Mouse (Mus musculus) T-helper 17 cell (primary cell): ENCODE results near the gene Repin1.

ENCODE experiments used
- in situ Hi-C, 2 experiments: fragments of 300-600 bp; cut with MboI, MseI; formaldehyde crosslinking; loops; 1 replicate in 1 of 2; 2 replicates in 1 of 2; pipeline ENCODE4 v1.15.1; 2025; ENCODE audit warnings: high pct_unique_total_duplicates in 2 of 2

Gene Repin1

DNA sequence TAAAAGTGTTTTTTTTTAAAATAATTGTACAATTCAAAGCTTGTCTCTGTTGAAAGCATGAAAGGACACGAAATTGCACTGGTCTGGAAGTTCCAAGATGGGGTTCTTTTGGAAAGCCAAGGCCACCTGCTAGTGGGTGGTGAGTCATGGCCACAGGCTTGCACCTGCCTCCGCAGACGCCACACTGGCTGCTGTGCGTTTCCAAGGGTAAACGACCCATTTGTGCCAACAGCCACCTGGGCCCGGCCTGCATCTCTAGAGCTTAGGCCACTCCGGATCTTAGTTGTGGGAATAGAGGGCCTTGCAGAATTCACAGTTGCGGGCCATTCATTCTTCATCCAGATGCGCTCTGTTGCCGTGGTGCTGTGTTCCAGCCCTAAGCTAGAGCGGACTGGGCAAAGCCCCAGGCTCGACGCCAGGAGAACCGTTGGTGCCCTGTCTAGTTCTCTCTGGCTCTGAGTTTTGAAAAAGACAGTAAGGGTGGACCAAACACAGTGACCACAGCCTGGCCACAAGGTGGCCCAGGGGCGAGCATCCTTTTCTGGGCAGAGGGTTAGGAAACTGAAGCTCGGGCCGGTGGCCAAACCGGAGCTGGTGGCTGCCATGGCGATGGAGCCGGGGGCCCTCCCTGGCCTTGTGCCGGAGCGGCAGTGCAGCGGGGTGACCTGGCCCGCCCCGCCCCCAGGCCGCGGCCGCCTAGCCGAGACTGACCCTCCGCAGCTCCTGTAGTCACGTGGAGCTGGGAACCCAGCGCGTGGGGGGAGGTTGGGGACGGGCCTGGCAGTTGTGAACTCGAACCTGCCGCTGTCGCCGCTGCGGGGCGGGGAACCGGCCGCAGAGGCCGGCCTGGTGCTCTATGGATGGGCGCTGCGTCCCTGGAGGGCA, at the start of gene Repin1, which contains the start of gene Gm44965:
Gene Repin1 (plus strand): TSS at position 726 of the 885 bp plus-strand sequence.
Gene Gm44965 (plus strand): TSS at position 784 of the 885 bp plus-strand sequence.
- in situ Hi-C loops, result loop anchor here in 1 of 2 experiments (10.0 kb wide), 1 partner anchor 849 kb away; no protein-coding TSS in a partner anchor

DNA sequence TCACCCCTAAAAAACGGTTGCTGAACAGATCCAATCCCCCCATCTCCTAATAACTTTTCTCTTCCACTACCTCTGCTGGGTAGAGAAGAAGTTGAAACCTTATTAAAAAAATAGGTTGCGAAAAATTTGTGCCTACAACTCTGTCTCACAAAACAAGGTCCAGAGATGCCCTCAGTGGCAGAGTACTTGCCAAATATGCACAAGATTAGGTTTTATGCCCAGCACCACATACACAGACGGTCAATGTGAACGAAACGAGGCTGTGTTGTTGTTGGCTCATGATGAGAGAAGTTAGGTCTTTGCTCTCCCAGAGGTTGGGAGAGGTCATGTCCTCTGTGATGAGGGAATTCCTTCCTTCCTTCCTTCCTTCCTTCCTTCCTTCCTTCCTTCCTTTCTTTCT, 48.4 kb upstream of the Repin1 start:
- in situ Hi-C loops, result no loop called here

DNA sequence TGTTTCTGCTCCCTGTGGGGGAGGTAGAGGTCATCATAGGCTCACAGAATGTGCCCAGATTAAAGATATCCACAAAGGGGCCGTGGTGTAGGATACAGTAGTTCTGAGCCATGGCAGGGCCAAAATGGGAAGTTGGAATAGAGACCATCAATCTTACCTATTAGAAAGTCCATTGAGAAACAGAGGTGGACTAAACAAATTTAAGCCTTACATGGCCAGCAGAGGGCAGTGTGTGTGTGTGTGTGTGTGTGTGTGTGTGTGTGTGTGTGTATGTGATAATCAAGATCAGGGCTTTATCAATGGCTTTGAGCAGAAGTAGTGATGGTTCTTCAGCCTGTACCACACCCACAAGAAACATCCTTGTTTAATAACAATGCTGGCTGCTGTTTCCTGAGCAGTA, 47.4 kb upstream of the Repin1 start:
- in situ Hi-C loops, result no loop called here

DNA sequence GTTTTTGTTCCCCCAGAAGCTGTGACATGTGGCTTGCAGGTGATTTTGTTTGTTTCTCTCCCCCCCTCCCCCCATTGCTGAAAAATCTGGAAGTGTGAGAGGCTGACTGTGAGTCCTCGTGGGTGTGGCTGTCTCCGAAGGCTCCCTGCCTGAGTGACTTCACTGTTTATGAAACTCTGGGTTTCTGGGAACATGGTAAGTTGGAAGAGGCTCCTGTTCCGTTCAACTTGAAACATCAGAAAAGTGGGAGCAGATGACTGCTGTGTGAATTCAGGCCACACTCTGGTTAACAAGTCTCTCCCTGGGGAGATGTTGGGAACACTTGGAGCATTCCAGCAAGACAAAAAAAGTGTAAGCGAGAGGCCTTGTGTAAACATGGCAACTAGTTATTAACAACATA, 46.8 kb upstream of the Repin1 start:
- in situ Hi-C loops, result no loop called here

DNA sequence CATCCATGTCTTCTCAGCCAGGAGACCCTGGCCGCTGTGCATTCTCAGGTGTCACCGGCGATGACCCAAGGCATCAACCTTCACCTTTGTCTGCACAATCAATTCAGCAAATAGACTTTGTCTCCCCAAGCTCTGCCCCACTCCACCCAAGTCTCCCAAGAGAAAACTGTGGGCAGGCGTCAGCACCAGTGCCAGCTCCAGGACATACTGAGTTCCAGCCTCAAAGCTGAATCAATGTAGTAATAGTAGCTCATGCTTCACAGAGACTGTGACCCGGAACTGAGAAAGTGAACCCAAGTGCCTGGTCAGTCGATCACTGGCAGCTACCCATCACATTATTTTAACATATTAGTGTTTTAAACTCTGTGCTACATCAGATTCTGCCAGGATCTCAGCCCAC, 45.4 kb upstream of the Repin1 start:
- in situ Hi-C loops, result no loop called here

DNA sequence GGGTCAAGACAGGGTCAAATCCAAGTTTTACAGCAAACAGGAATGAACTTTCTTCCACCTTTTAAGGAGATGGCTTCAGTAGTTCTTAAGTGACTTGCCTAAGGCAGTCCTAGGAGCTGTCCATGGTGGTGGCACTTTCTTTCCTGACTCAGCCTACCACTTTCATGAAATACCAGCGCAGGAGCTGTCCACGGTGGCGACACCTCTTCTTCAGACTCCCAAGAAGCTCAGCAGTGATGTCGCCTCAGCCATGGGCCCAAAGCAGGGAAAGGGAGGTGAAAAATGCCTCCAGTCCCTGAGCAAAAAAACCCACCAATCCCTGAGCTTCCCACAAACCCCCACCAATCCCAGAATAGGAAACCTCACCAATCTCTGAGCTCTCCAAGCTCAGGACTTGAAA, 40.8 kb upstream of the Repin1 start:
- in situ Hi-C loops, result no loop called here

DNA sequence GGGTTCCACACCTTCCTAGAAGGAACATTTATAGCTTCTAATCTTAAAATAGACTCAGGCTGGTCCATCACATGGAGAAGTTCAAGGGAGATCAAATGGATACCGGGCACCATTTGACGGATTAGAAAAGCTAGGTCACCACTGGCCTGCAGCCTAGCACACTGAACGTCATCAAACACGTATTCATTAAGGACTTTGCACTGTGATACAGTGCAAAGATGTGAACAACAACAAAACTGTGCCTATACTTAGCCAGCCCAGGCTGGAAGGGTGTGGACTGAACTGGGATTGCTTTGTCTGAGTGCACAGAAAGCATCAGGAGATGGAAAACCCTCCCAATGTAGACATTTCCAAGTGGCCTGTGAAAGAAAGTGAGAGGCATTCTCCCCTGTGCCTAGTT, 39.9 kb upstream of the Repin1 start:
- in situ Hi-C loops, result no loop called here

DNA sequence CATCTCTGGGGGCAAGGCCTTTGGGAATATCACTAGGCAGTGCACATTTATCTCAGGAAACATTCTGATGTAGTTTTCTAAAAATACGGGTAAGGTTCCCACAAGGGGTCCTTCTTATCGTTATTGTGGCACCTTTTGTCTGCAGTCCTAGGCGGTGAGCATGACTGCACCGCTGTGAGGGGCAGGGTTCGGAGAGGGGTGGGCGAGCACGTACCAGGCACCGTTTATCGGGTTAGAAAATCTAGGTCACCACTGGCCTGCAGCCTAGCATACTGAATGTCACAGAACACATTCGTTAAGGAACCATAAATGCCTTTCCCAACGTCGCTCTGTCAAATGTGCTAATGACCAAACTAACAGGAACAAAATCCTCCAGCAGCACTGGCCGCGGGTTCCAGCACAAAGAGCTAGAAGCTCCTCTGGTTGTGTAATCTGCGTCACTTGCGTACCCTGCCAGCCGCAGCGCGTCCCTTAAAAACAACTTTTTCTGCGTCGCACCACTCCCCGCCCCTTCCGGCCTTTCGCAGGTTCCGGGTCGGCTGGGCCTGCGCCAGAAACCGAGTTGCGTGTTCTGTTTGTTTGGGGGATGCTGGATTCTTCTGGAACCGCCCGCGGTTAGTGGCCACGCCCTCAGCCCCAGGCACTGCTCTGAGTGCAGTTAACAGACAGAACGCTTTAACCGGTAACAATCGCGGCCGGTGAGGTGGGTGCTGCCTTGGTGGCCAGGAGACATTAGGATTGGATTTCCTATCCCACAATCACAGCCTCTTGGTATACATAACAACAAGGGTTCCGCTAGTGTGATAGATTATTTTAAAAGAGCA, 39.2 kb upstream of the Repin1 start, which contains the start of gene Lrrc61:
Gene Lrrc61 (plus strand): TSS at position 517 of the 824 bp plus-strand sequence.
- in situ Hi-C loops, result loop anchor here in 1 of 2 experiments (5.0 kb wide), 1 partner anchor 48 kb away; the partner anchor contains the start of gene Zfp775

DNA sequence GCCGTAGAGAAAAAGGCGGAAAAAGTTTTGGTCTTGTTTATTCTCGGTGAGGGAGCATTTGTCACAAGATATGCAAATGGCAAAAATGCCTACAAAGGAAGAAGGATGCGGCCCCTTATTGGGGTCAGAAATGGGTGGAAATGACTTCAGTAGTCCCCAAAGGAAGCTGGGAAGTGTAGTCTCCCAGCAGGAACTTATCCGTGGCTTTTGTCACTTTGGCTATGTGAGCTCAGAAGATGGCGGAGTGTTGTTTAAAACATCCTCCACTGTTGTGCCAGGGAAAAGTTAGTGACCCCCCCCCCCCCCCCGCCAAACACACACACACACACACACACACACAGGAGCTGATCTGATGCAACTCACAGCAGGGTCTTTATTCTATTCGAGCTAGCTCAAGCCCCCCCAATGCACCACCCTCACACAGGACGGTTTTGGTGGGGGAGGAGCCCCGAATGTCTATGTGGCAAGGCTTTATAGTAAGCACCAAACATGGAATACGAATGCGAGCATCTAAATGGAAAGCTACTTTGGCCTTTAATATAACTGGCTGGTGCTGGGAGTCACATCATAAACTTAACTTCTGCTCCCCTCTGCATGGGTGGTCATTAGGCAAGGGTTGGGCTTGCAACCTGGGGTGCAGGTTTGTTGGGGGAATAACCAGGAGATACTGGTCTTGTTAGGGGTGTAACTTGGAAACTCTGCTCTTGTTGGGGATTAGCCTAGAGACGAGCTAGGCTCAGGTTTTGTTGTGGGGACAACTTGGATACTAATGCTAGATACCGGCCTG, 38.4 kb upstream of the Repin1 start:
- in situ Hi-C loops, result loop anchor here in 1 of 2 experiments (5.0 kb wide), 1 partner anchor 47 kb away; the partner anchor contains the start of gene Zfp775

DNA sequence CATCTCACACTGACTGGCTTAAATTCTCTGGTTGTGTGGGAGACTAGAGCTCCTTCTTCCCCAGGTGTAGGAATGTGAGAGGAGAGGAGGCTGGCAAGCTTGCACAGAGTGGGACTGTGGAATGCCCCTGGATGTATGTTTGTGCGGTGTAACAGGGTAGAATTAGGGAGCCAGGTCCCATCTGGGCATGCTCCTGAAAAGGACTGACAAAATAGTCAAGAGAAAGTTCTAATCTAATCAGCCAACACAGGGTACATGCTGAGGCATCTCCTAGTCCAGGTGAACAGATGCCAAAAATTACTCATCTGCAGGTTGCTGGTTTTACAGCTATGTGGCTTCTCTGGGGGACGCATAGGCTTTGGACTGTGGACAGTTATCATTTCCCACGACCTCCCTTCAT, 37.7 kb upstream of the Repin1 start:
- in situ Hi-C loops, result loop anchor here in 1 of 2 experiments (5.0 kb wide), 1 partner anchor 46 kb away; the partner anchor contains the start of gene Zfp775

DNA sequence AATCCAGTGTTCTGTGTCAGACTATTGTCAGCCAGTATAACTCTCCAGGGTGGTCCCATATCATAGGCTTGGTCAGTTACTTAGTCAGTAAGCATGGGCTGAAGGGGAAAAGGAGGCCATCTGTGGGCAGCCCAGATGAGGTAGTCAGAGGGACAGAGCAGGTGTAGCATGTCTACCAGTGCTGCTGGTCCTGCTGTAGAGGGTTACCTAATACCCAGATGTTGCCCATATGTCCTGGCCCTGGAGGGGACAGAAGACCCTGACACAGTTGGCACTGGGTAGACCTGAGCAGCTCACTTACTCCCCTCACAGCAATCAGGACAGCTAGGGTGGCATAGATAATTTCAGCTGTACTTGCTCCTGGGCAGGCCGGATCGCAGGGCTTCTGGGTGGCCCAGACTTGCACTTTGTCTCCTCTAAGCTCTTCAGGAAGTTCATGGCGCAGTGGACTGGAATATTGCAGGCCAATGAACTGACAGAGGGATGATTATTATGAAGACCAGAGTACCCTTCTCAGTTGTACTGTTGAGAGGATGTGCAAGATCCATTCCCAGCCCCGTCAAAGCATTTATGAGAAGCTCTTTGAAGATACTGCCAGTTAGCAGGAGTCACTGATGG, 27.9 kb upstream of the Repin1 start:
- in situ Hi-C loops, result no loop called here

DNA sequence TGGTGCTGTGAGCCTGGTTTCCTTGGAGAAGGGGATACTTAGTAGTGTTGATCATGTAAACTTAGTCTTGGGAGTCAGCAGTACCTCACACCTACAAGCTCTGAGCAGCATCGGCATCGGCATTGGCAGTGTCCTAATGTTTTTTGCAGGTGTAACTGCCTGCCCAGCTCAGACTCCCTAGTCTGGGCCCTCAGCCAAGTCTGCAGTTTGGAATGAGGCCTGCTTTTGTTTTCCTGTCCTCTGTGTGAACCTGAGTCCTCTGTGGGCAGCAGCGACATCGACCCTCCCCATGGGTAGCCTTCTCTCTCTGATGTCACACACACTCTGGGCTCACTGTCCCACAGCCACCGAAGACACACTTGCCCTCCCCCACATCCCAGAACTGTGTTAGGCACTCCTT, 27.4 kb upstream of the Repin1 start:
- in situ Hi-C loops, result no loop called here

DNA sequence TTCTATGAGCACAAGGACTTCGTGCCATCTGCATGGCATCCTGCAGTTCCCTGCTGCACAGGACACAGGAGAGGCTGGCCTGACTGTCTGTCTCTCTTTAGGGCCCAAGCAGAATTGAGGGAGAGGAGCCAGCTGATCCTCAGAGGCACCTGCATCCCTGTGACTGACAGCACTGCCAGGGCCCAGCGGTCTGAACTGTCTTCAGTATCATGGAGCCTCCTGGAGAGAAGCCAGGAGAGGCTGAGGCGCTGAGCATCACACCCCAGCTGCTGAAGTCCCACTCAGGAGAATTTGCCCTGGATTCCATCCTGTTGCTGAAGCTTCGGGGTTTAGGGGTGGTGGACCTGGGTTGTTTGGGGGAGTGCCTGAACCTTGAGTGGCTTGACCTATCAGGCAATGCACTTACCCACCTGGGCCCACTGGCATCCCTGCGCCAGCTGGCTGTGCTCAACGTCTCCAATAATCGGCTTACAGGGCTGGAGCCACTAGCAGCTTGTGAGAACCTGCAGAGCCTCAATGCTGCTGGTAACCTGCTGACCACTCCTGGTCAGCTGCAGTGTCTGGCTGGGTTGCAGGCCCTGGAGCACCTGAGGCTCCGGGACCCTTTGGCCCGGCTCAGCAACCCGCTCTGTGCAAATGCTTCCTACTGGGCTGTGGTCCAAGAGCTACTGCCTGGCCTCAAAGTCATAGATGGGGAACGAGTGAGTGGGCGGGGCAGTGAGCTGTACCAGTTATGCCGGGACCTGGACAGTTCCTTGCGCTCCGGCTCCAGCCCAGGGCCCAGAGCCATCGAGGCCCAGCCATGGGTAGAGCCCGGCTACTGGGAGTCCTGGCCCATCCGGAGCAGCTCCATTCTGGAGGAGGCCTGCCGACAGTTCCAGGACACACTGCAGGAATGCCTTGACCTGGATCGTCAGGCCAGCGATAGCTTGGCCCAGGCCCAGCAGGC, 25.4 kb upstream of the Repin1 start:
- in situ Hi-C loops, result no loop called here

DNA sequence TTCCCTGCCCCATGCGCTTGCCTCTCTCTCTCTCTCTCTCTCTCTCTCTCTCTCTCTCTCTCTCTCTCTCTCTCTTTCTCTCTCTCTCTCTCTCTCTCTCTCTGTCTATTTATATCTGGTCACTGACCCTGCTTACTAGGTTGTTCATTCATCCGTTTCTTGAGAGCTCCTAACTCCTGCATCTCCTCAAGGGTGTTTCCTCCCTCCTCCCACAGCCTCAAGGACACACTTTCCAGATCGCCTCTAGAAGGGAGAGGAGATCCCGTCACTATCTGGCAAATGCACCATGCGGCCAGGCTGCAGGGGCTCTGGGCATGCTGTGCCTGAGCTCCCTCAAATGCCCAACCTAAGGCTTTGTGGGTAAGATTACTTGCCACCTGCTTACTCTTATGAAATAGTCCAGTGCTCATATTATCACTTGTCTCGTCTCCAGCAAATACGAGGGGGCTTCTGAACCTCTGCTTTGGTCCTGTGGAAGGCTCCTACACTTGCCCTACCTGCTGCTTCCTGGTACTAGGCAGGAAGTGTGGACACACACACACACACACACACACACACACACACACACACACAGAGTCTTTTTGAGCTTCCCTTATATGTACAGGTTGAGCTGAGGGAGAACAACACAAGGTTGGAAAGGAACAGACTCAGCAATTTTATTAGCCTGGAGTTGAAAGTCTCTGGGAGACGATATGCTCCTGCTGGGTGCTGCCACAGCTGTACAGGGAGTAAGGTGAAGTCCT, 24.4 kb upstream of the Repin1 start:
- in situ Hi-C loops, result no loop called here

DNA sequence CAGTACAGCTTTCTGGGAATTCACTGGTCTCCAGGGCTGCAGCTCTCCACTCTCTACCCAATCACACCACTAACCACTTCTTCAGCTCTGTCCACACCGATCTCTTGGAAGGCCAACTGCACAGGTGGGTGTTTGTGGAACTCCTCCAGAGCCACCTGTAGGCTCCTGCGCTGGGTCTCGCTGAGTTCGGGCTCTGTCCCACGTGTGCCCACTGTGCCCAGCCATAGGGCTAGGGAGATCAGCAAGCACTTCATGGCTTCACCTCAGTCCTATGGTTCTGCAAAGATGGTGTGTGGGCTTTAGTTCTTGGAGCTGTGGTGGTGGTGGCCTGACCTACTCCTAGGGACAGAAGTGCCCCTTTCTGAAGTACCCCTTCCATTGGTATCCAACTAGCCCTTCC, 21.7 kb upstream of the Repin1 start:
- in situ Hi-C loops, result no loop called here

DNA sequence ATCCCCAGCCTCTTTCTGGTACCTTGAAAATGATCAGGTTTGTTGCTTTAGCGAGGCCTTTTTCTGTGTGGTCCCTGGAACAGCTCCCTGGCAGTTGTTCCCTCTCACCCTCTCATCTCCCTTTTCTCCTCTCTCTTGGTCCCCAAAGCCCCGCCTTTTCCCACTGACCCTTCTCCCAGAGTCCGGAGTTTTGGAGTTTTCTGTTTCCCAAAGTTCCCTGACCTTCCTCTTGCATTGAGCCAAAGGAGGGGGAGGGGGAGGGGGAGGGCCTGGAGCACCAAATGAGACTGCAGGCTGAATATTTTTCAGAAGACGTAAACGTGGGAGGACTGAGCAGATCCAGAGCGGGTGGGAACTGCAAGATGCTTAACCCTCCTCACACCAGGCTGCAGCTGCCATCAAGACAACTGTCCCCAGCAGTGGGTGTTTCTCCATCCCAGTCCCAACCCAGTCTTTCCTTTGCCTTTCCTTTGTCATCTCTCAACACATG, 21.1 kb upstream of the Repin1 start, which contains the start of gene Rarres2:
Gene Rarres2 (minus strand): TSS at position 218 of the 490 bp plus-strand sequence.
- in situ Hi-C loops, result no loop called here

DNA sequence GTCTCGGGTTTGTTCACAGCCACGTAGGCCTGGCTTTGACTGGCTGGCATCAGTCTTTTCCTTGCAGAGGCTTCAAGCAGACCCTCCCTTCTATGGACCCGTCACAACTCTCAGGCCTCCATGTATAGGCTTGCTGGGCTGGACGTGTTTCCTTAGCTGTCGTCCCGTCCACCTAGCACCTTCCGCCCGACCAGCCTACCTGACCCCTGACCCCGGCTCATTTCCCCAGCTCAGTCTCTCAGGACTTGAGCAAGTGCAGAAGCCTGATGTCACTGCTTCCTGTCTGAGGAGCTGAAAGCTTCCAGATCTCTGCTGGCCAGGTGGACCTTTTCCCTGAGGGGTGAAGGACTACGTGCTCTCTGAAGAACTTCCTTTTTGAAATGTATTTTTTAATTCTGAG, 20.4 kb upstream of the Repin1 start:
- in situ Hi-C loops, result no loop called here

DNA sequence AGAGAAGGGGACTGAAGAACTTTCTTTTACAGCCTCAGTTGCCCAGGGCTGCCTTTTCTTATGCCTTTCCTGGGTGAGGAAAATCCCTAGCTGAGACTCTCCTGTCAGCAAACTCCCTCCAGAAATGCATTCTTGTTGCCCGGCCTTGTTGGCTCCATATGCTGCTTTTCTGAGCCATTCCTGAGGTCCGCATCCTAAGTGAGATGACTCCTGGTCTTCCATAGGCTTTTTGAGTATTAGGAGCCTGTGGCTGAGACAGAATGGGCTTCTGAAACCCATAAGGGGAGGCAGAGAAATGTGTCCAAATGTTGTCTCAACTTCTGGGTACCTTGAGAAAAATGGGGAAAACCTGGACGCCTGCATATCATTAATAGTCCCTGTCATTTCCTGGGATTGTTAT, 19.7 kb upstream of the Repin1 start:
- in situ Hi-C loops, result no loop called here

DNA sequence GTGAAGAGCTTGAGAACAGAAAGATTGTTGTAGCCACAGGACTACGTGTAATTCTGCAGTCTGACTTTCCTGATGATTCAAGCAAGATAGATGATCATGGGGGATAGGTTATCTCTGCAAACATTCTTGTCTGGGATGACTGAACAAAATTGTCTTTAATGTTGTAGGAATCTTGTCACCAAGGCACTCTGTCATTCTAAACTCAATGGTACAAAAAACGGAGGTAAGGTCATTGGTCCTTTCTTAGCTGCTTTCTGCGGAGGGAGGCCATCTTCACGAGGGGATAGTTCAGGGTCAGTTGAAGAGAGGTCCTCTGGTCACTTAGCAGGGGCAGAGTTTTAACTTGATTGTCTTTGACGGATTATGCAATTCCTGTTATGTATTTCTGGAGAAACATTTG, 14.9 kb upstream of the Repin1 start:
- in situ Hi-C loops, result no loop called here
